ENCODE assay signal across 20 mouse cellular contexts in the genomic region with DNA sequence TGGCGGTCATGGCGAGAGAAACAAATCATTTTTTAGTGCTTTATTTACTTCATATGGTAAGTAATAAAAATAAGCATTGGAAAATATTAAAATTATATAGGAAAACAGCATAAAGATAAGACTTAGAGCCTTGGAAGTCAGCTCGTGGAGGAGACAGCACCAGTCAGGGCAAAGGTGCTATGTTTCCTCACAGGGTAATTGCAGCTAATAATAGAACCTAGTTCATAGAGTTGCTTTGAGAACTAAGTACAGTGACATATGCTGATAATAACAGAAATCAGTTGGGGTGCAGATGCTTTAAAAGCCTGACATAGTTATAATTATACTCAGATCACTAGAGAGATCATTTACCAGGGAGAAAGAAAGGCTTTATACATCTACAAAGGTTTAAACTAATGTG.
DNase-seq lines count a peak whose midpoint lies in the region; ATAC-seq and TF ChIP-seq lines count a peak whose summit lies in the region.
"Had no signal": no experiment of that assay in that cellular context is flagged by ENCODE, and none has a peak within 500 bp of the region (broad histone marks: within the 10 kb centered on the region; RNA-seq: fewer than 3 reads in every experiment).

No protein-coding gene starts in this region.

- no peak for TF ChIP-seq EP300 in liver, postnatal 0 days (IDR thresholded peaks at IDR 0.05; ENCODE audit: low read depth)

- H3K9me3 ChIP-seq in heart, embryonic 13.5 days: no peaks in the 10 kb centered on the region
- H3K9me3 ChIP-seq in liver, postnatal 0 days (ENCODE audit: low read length): no peaks in the 10 kb centered on the region
- no peaks in the 10 kb centered on the region for H3K9me3 ChIP-seq in liver, embryonic 11.5 days (ENCODE audit: control insufficient read depth, low read length)
- H3K9me3 ChIP-seq in intestine, embryonic 16.5 days (ENCODE audit: control insufficient read depth, low read length): no peaks in the 10 kb centered on the region
- H3K9me3 ChIP-seq: embryonic facial prominence, embryonic 15.5 days; forebrain, embryonic 10.5 days; forebrain, embryonic 15.5 days; heart, embryonic 12.5 days; hindbrain, embryonic 10.5 days had no signal

- no peak for TF ChIP-seq CTCF in liver, postnatal 0 days (IDR thresholded peaks at IDR 0.05; ENCODE audit: low read depth)

- no peak overlapping the region for H3K4me2 ChIP-seq in heart, embryonic 13.5 days
- H3K4me2 ChIP-seq in liver, postnatal 0 days (ENCODE audit: low read depth, low read length): no peak overlapping the region
- no peak overlapping the region for H3K4me2 ChIP-seq in liver, embryonic 11.5 days
- H3K4me2 ChIP-seq in intestine, embryonic 16.5 days (ENCODE audit: low read depth, low read length): no peak overlapping the region
- H3K4me2 ChIP-seq: embryonic facial prominence, embryonic 15.5 days; forebrain, embryonic 15.5 days; heart, embryonic 12.5 days; hindbrain, embryonic 14.5 days had no signal

- H3K4me3 ChIP-seq in heart, embryonic 13.5 days: no peak overlapping the region
- no peak overlapping the region for H3K4me3 ChIP-seq in liver, postnatal 0 days (ENCODE audit: low read depth, low read length)
- no peak overlapping the region for H3K4me3 ChIP-seq in liver, embryonic 11.5 days (ENCODE audit: low read depth, low read length)
- H3K4me3 ChIP-seq in intestine, embryonic 16.5 days (ENCODE audit: low read length): no peak overlapping the region
- H3K4me3 ChIP-seq: embryonic facial prominence, embryonic 15.5 days; erythroblast, embryonic 14.5 days; forebrain, embryonic 10.5 days; forebrain, embryonic 15.5 days; heart, embryonic 12.5 days; hindbrain, embryonic 10.5 days had no signal

- 59% methylated on average over 3 of the region's 3 CpGs for WGBS in heart, embryonic 13.5 days
- 58% methylated on average over 3 of the region's 3 CpGs for WGBS in liver, postnatal 0 days (ENCODE audit: insufficient replicate concordance)
- 62% methylated on average over 3 of the region's 3 CpGs for WGBS in liver, embryonic 11.5 days
- WGBS in intestine, embryonic 16.5 days: 69% methylated on average over 3 of the region's 3 CpGs

- H3K27ac ChIP-seq in heart, embryonic 13.5 days (replicated peaks): peak overlapping the region; percentile 56; the same call in 1 of the 2 replicates
- H3K27ac ChIP-seq in liver, postnatal 0 days (ENCODE audit: low read depth): peak overlapping the region; percentile 88
- H3K27ac ChIP-seq in liver, embryonic 11.5 days (ENCODE audit: low read depth, low read length): no peak overlapping the region
- H3K27ac ChIP-seq in intestine, embryonic 16.5 days (ENCODE audit: low read length): no peak overlapping the region; the same call in 1 of the 2 replicates
- H3K27ac ChIP-seq: embryonic facial prominence, embryonic 15.5 days; forebrain, embryonic 10.5 days; forebrain, embryonic 15.5 days; hindbrain, embryonic 10.5 days; hindbrain, embryonic 14.5 days had no signal

- DNase-seq in heart, adult 9 months (ENCODE audit: low spot score in 2 of 2): no peak
- no peak for DNase-seq in liver, postnatal 0 days
- DNase-seq in liver, embryonic 11.5 days (ENCODE audit: low spot score): no peak
- no peak for DNase-seq in thymus, postnatal 14 days
- DNase-seq: adrenal gland, adult 8-10 months; cerebellum, adult 11 months; cerebellum, adult 8-10 months; cerebellum, postnatal 14 days; embryo, embryonic 11 days; gastrocnemius, postnatal 14 days; kidney, adult 11 months had no signal

- no peaks in the 10 kb centered on the region for H3K27me3 ChIP-seq in heart, embryonic 13.5 days (replicated peaks)
- H3K27me3 ChIP-seq in liver, postnatal 0 days (ENCODE audit: insufficient read depth, low read length): no peaks in the 10 kb centered on the region
- no peaks in the 10 kb centered on the region for H3K27me3 ChIP-seq in liver, embryonic 11.5 days (replicated peaks; ENCODE audit: control insufficient read depth, insufficient read depth, low read length)
- H3K27me3 ChIP-seq in intestine, embryonic 16.5 days (replicated peaks; ENCODE audit: control insufficient read depth, insufficient read depth, low read length): no peaks in the 10 kb centered on the region
- H3K27me3 ChIP-seq: embryonic facial prominence, embryonic 15.5 days; forebrain, embryonic 15.5 days; heart, embryonic 12.5 days had no signal

- no peak for ATAC-seq in heart, embryonic 13.5 days (ENCODE audit: extremely low read depth, insufficient number of reproducible peaks, low FRiP score, low TSS enrichment)
- ATAC-seq in liver, postnatal 0 days: no peak
- ATAC-seq in liver, embryonic 11.5 days (replicated peaks; ENCODE audit: low FRiP score): no peak
- peak; percentile 74 for ATAC-seq in intestine, embryonic 16.5 days
- ATAC-seq: forebrain, embryonic 15.5 days had no signal

- H3K4me1 ChIP-seq in heart, embryonic 13.5 days: peaks cover 20% of the 10 kb centered on the region
- H3K4me1 ChIP-seq in liver, postnatal 0 days (ENCODE audit: insufficient read depth): no peaks in the 10 kb centered on the region
- H3K4me1 ChIP-seq in liver, embryonic 11.5 days (replicated peaks; ENCODE audit: control insufficient read depth, insufficient read depth, low read length): no peaks in the 10 kb centered on the region
- peaks cover 16% of the 10 kb centered on the region for H3K4me1 ChIP-seq in intestine, embryonic 16.5 days (ENCODE audit: control insufficient read depth, insufficient read depth, low read length)
- H3K4me1 ChIP-seq: forebrain, embryonic 10.5 days; forebrain, embryonic 15.5 days; hindbrain, embryonic 10.5 days had no signal

- H3K36me3 ChIP-seq in heart, embryonic 13.5 days: no peaks in the 10 kb centered on the region
- H3K36me3 ChIP-seq in liver, postnatal 0 days (replicated peaks; ENCODE audit: insufficient read depth, low read length): no peaks in the 10 kb centered on the region
- H3K36me3 ChIP-seq in liver, embryonic 11.5 days (ENCODE audit: control insufficient read depth, insufficient read depth, low read length): no peaks in the 10 kb centered on the region
- no peaks in the 10 kb centered on the region for H3K36me3 ChIP-seq in intestine, embryonic 16.5 days (ENCODE audit: control insufficient read depth, insufficient read depth, low read length)
- H3K36me3 ChIP-seq: embryonic facial prominence, embryonic 15.5 days; forebrain, embryonic 10.5 days; forebrain, embryonic 15.5 days; heart, embryonic 12.5 days; hindbrain, embryonic 10.5 days had no signal

- H3K9ac ChIP-seq in heart, embryonic 13.5 days: no peak overlapping the region
- no peak overlapping the region for H3K9ac ChIP-seq in liver, postnatal 0 days (replicated peaks)
- no peak overlapping the region for H3K9ac ChIP-seq in liver, embryonic 11.5 days (ENCODE audit: low read depth, low read length)
- H3K9ac ChIP-seq in intestine, embryonic 16.5 days (ENCODE audit: low read depth, low read length): no peak overlapping the region
- H3K9ac ChIP-seq: embryonic facial prominence, embryonic 15.5 days; forebrain, embryonic 15.5 days; heart, embryonic 12.5 days; hindbrain, embryonic 14.5 days had no signal

Comparison
In these comparisons a context has a peak if more than half of its experiments do, and no peak if none do; other contexts are left out.
1. H3K27ac ChIP-seq: peak in heart, embryonic 13.5 days (single experiment) and liver, postnatal 0 days (single experiment); none in liver, embryonic 11.5 days (single experiment) and intestine, embryonic 16.5 days (single experiment).